Mouse (Mus musculus) liver, adult 2 months (tissue): ENCODE data around the gene Ptgs1.

Experiments used
- CTCF ChIP-seq: fragments of 200-500 bp; IDR thresholded peaks from 2 replicates; pipeline ENCODE4 v1.5.1; 2011; ENCODE audit warnings: low read depth, low read length, control low read depth
- POLR2A ChIP-seq: fragments of 200-500 bp; IDR thresholded peaks from 2 replicates; pipeline ENCODE4 v1.6.1; 2011; ENCODE audit warnings: low read length, control low read depth; ENCODE audit not compliant: insufficient read depth; ENCODE audit errors: extremely low read depth

- TF ChIP-seq CTCF: no peak
- TF ChIP-seq POLR2A: no peak
Observed at GRCm38 (mm10) chr2:36223436-36223835, 6.8 kb upstream of the Ptgs1 start.
